Mouse (Mus musculus) bone marrow, adult 2 months (tissue): ENCODE data around the gene Eprs.

Source experiments
- CTCF ChIP-seq: fragments of 200-500 bp; IDR thresholded peaks from 2 replicates; pipeline ENCODE4 v1.5.1; 2011; ENCODE audit warnings: low read length, control low read depth; ENCODE audit not compliant: control insufficient read depth, insufficient read depth
- POLR2A ChIP-seq: fragments of 200-500 bp; IDR thresholded peaks from 2 replicates; pipeline ENCODE4 v1.6.1; 2011; ENCODE audit warnings: low read depth, mild to moderate bottlenecking, control low read depth, low read length, borderline replicate concordance; ENCODE audit not compliant: control insufficient read depth

DNA sequence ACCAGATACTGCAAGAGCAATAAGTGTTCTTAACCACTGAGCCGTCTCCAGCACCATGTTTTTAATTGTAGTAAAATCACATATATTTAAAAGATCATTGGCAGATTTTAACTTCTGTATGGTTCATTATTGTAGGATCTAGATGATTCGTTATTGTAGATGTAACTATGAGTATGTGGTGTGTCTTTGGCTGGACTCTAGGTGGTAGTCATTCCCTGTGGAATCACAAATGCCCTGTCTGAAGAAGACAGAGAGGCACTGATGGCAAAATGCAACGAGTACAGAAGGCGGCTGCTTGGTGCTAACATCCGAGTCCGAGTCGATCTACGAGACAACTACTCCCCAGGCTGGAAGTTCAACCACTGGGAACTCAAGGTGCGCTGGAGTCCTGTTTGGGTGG lies 55.2 kb downstream of the Eprs start:
- TF ChIP-seq POLR2A (no peak), CTCF (no peak)
